Comparison of ENCODE assay signal across 24 mouse cellular contexts in genomic region chr3:121638241-121638640, GRCm38 (mm10). TPM values are rescaled to one million over a fixed set of nuclear protein-coding genes. Genes with fewer than 3 reads are reported as not detected.
DNase-seq lines count a peak whose midpoint lies in the region; ATAC-seq and TF ChIP-seq lines count a peak whose summit lies in the region.
"Had no signal": no experiment of that assay in that cellular context is flagged by ENCODE, and none has a peak within 500 bp of the region (broad histone marks: within the 10 kb centered on the region; RNA-seq: fewer than 3 reads in every experiment).

No protein-coding gene starts in this region.

- H3K4me3 ChIP-seq in kidney, embryonic 15.5 days (replicated peaks) = no peak overlapping the region
- H3K4me3 ChIP-seq in embryonic facial prominence, embryonic 15.5 days (replicated peaks) = no peak overlapping the region
- H3K4me3 ChIP-seq in kidney, postnatal 0 days (replicated peaks; ENCODE audit: low read depth, low read length) = no peak overlapping the region
- H3K4me3 ChIP-seq: forebrain, embryonic 12.5 days; heart, embryonic 12.5 days; hindbrain, embryonic 12.5 days had no signal

- no peak for TF ChIP-seq CTCF in kidney, postnatal 0 days (IDR thresholded peaks at IDR 0.05; ENCODE audit: low read depth)

- no peak overlapping the region for H3K9ac ChIP-seq in kidney, embryonic 15.5 days
- no peak overlapping the region for H3K9ac ChIP-seq in embryonic facial prominence, embryonic 15.5 days
- H3K9ac ChIP-seq in kidney, postnatal 0 days (ENCODE audit: low read depth, low read length) = no peak overlapping the region
- H3K9ac ChIP-seq: forebrain, embryonic 12.5 days; heart, embryonic 12.5 days; hindbrain, embryonic 12.5 days had no signal

- peak; percentile 25 for DNase-seq in kidney, adult 11 months
- no peak for DNase-seq in kidney, postnatal 36 days
- no peak for DNase-seq in kidney, adult 9 months
- no peak for DNase-seq in kidney, postnatal 0 days (ENCODE audit: low spot score)
- no peak for DNase-seq in thymus, postnatal 25 days
- no peak for DNase-seq in spleen, adult 18-20 months
- DNase-seq: adrenal gland, postnatal 14 days; cerebellum, adult 18-20 months; cerebellum, adult 9-11 months; cerebellum, postnatal 36 days; gastrocnemius, postnatal 10 days; heart, postnatal 36 days had no signal

- H3K4me1 ChIP-seq in kidney, embryonic 15.5 days = peaks cover 25% of the 10 kb centered on the region
- H3K4me1 ChIP-seq in embryonic facial prominence, embryonic 15.5 days = peaks cover 5% of the 10 kb centered on the region; the same call in 1 of the 2 replicates
- peaks cover 11% of the 10 kb centered on the region; the same call in 1 of the 2 replicates for H3K4me1 ChIP-seq in kidney, postnatal 0 days (replicated peaks; ENCODE audit: insufficient read depth, low read length)
- H3K4me1 ChIP-seq: forebrain, embryonic 12.5 days; hindbrain, embryonic 12.5 days had no signal

- peak; percentile 59; the same call in 1 of the 2 replicates for ATAC-seq in kidney, embryonic 15.5 days (replicated peaks; ENCODE audit: low FRiP score)
- peak; percentile 51; the same call in 1 of the 2 replicates for ATAC-seq in embryonic facial prominence, embryonic 15.5 days (ENCODE audit: insufficient number of reproducible peaks, low FRiP score, low TSS enrichment, low read depth)
- peak; percentile 61 for ATAC-seq in kidney, postnatal 0 days (replicated peaks; ENCODE audit: low FRiP score, low read depth)
- ATAC-seq: activated CD4-positive, CD25-positive, alpha-beta regulatory T cell, adult 4 months; forebrain, embryonic 16.5 days; hindbrain, postnatal 0 days; Patski had no signal

- H3K27ac ChIP-seq in kidney, embryonic 15.5 days = peak overlapping the region; percentile 78
- H3K27ac ChIP-seq in embryonic facial prominence, embryonic 15.5 days (replicated peaks) = no peak overlapping the region
- peak overlapping the region; percentile 81 for H3K27ac ChIP-seq in kidney, postnatal 0 days
- H3K27ac ChIP-seq: forebrain, embryonic 12.5 days; hindbrain, embryonic 12.5 days; hindbrain, postnatal 0 days had no signal

- WGBS in kidney, embryonic 15.5 days = 76% methylated on average over 3 of the region's 3 CpGs
- WGBS in embryonic facial prominence, embryonic 15.5 days = 78% methylated on average over 3 of the region's 3 CpGs
- WGBS in kidney, postnatal 0 days = 63% methylated on average over 3 of the region's 3 CpGs

- H3K36me3 ChIP-seq in kidney, embryonic 15.5 days = no peaks in the 10 kb centered on the region
- H3K36me3 ChIP-seq in embryonic facial prominence, embryonic 15.5 days = no peaks in the 10 kb centered on the region
- H3K36me3 ChIP-seq in kidney, postnatal 0 days (ENCODE audit: insufficient read depth, low read length) = no peaks in the 10 kb centered on the region
- H3K36me3 ChIP-seq: forebrain, embryonic 12.5 days; heart, embryonic 12.5 days; hindbrain, embryonic 12.5 days had no signal

- H3K27me3 ChIP-seq in kidney, embryonic 15.5 days = no peaks in the 10 kb centered on the region
- no peaks in the 10 kb centered on the region for H3K27me3 ChIP-seq in embryonic facial prominence, embryonic 15.5 days
- H3K27me3 ChIP-seq in kidney, postnatal 0 days (ENCODE audit: insufficient read depth, low read length) = no peaks in the 10 kb centered on the region
- H3K27me3 ChIP-seq: CH12.LX; forebrain, embryonic 12.5 days; hindbrain, embryonic 12.5 days; Patski had no signal

- no peaks in the 10 kb centered on the region for H3K9me3 ChIP-seq in kidney, embryonic 15.5 days (replicated peaks)
- H3K9me3 ChIP-seq in embryonic facial prominence, embryonic 15.5 days (replicated peaks) = no peaks in the 10 kb centered on the region
- H3K9me3 ChIP-seq in kidney, postnatal 0 days (replicated peaks; ENCODE audit: low read length) = no peaks in the 10 kb centered on the region
- H3K9me3 ChIP-seq: forebrain, embryonic 12.5 days; heart, embryonic 12.5 days; hindbrain, embryonic 12.5 days had no signal

- H3K4me2 ChIP-seq in kidney, embryonic 15.5 days = no peak overlapping the region
- no peak overlapping the region for H3K4me2 ChIP-seq in embryonic facial prominence, embryonic 15.5 days (replicated peaks)
- H3K4me2 ChIP-seq in kidney, postnatal 0 days (ENCODE audit: low read length) = no peak overlapping the region
- H3K4me2 ChIP-seq: forebrain, embryonic 12.5 days; heart, embryonic 12.5 days; hindbrain, embryonic 12.5 days had no signal

RNA-seq across cellular contexts. Expression of gene 4930432M17Rik, which starts 32.3 kb away (rescaled TPM):
- polyA plus RNA-seq in kidney, embryonic 15.5 days (2015; fragmentation: Nextera tagmentation; extraction: Ambion mirVana) = not detected in 2 replicates
- not detected in 2 replicates for polyA plus RNA-seq in embryonic facial prominence, embryonic 15.5 days (2015; fragmentation: Nextera tagmentation; extraction: Ambion mirVana)
- not detected in 2 replicates for polyA plus RNA-seq in kidney, postnatal 0 days (2015; fragmentation: Nextera tagmentation; extraction: Ambion mirVana)
- polyA plus RNA-seq: activated CD4-positive, CD25-positive, alpha-beta regulatory T cell, adult 4 months; forebrain, embryonic 12.5 days; forebrain, embryonic 16.5 days; frontal cortex, adult 2 months; heart, embryonic 12.5 days; heart, embryonic 16.5 days; hindbrain, embryonic 12.5 days; hindbrain, postnatal 0 days; Patski had no signal
